Mouse (Mus musculus) kidney, embryonic 16.5 days (tissue): ENCODE results near the gene Myo10. TPM values are rescaled to one million over a fixed set of nuclear protein-coding genes. Genes with fewer than 3 reads are reported as not detected.

Experiments
- ATAC-seq: fragments of 200-750 bp; cut with Nextera tagmentation; 2 replicates; pipeline ENCODE4 v1.8.0; 2017; ENCODE audit warnings: moderate TSS enrichment; ENCODE audit not compliant: low FRiP score, low TSS enrichment
- H3K27ac ChIP-seq: fragments of 300-500 bp; sonication (generic); 2 replicates; pipeline ENCODE4 v1.5.1; 2014; ENCODE audit warnings: low read length
- H3K27me3 ChIP-seq: fragments of 300-500 bp; sonication (generic); 2 replicates; pipeline ENCODE4 v1.6.1; 2014; ENCODE audit warnings: low read length, control low read depth, mixed read lengths; ENCODE audit not compliant: insufficient read depth
- H3K36me3 ChIP-seq: fragments of 300-500 bp; sonication (generic); 2 replicates; pipeline ENCODE4 v1.6.1; 2014; ENCODE audit warnings: low read length, control low read depth, mixed read lengths; ENCODE audit not compliant: insufficient read depth
- H3K4me1 ChIP-seq: fragments of 300-500 bp; sonication (generic); 2 replicates; pipeline ENCODE4 v1.6.1; 2014; ENCODE audit warnings: low read length, control low read depth, mixed read lengths; ENCODE audit not compliant: insufficient read depth
- H3K4me2 ChIP-seq: fragments of 300-500 bp; sonication (generic); replicated peaks from 2 replicates; pipeline ENCODE4 v1.6.1; 2014; ENCODE audit warnings: low read depth, low read length
- H3K4me3 ChIP-seq: fragments of 300-500 bp; sonication (generic); 2 replicates; pipeline ENCODE4 v1.5.1; 2014; ENCODE audit warnings: mild to moderate bottlenecking, low read length
- H3K9ac ChIP-seq: fragments of 300-500 bp; sonication (generic); replicated peaks from 2 replicates; pipeline ENCODE4 v1.6.1; 2014; ENCODE audit warnings: low read length
- H3K9me3 ChIP-seq: fragments of 300-500 bp; sonication (generic); 2 replicates; pipeline ENCODE4 v1.6.1; 2016; ENCODE audit warnings: low read length, control low read depth
- WGBS: fragments of 180-500 bp; shearing (Covaris S2); extraction: QIAGEN DNeasy Blood & Tissue Kit; methylation state at CpG from one replicate; pipeline ENCODE4 v1.1.7; 2014; 5-methylcytosine and 5-hydroxymethylcytosine counted together
- polyA plus RNA-seq: library from polyadenylated mRNA; unstranded; fragments of >200 nt; fragmentation: Nextera tagmentation; extraction: Ambion mirVana; gene quantifications from 2 replicates; pipeline ENCODE4 v1.2.1, GENCODE M21; 2015

The Myo10 gene
- polyA plus RNA-seq, 1 experiment from 2014 or later, result 33.2 TPM

DNA sequence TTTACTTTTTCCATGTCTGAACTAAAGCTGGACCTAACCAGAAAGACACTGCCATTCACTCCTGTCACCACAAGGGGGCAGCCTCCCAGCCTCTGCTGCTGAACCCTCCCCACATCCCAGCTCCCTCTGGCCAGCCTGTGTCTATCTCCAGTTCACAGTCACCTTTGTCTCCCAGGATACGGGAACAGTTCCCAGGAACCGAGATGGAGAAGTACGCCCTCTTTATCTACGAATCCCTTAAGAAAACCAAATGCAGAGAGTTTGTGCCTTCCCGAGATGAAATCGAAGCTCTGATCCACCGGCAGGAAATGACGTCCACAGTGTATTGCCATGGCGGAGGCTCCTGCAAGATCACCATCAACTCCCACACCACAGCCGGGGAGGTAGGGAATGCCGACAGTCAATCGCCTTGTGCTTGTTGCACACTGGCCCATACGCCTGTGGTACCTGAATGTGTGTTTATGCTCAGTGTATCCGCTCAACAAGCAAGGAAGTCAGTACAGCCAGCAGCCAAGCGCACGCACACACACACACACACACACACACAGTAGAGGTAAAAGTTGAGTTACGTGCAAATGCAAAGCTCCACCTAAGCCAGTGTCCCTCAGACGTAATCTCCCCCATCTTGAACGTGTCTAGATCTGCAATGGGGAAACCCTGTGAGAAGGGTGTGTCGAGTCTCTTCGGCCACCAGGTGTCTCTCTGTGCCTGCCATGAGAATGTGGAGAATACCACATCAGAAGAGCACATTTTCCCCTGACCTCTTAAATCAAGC is 183.2 kb downstream of the Myo10 start:
- ATAC-seq, result peak; percentile 7; the same call in 1 of the 2 replicates
- H3K4me3 ChIP-seq, result no peak overlapping the region
- no peak overlapping the region for H3K4me2 ChIP-seq
- 80% methylated on average over 21 of the region's 21 CpGs for WGBS
- peaks cover 89% of the 10 kb centered on the region for H3K36me3 ChIP-seq
- H3K27me3 ChIP-seq, result no peaks in the 10 kb centered on the region
- H3K4me1 ChIP-seq, result peaks cover 2% of the 10 kb centered on the region; the same call in 1 of the 2 replicates
- no peaks in the 10 kb centered on the region for H3K9me3 ChIP-seq
- H3K9ac ChIP-seq, result no peak overlapping the region
- no peak overlapping the region for H3K27ac ChIP-seq

DNA sequence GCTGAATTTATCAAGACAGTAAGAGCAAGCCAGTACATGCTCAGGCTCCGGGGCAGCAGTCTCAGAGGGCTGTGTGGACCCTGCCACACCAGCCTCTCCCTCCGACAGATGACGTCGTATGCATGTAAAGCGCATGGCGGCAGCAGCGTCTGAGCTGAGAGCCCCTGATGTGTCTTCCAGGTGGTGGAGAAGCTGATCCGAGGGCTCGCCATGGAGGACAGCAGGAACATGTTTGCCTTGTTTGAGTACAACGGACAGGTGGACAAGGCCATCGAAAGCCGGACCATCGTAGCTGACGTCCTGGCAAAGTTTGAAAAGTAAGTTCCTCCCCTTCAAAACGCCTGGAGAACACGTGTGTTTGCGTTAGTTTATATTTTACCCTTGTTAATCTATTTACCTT is 184.0 kb downstream of the Myo10 start:
- WGBS, result 94% methylated on average over 17 of the region's 17 CpGs
- no peak overlapping the region for H3K9ac ChIP-seq
- H3K4me3 ChIP-seq, result no peak overlapping the region
- H3K4me1 ChIP-seq, result peaks cover 2% of the 10 kb centered on the region; the same call in 1 of the 2 replicates
- peaks cover 89% of the 10 kb centered on the region for H3K36me3 ChIP-seq
- H3K27ac ChIP-seq, result no peak overlapping the region
- no peak for ATAC-seq
- no peaks in the 10 kb centered on the region for H3K9me3 ChIP-seq
- H3K4me2 ChIP-seq, result no peak overlapping the region
- no peaks in the 10 kb centered on the region for H3K27me3 ChIP-seq

DNA sequence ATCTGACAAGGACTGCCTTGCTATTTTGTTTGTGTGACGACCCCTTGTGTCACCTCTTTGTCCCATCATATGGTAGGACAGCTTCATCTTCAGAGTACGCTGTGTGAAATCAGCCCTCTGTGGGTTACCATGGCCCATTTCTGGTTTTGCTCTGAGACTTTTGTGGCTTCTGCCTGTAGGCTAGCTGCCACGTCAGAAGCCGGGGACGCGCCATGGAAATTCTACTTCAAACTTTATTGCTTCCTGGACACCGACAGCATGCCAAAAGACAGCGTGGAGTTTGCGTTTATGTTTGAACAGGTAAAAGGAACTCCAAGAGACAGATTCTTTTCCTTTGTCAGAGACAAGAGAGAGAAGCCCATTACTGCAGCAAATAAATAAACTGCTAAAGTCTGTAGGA is 184.6 kb downstream of the Myo10 start:
- ATAC-seq, result no peak
- Histone ChIP-seq H3K27me3 (no peaks in the 10 kb centered on the region), H3K4me1 (peaks cover 2% of the 10 kb centered on the region; the same call in 1 of the 2 replicates), H3K4me2 (no peak overlapping the region), H3K9ac (no peak overlapping the region), H3K4me3 (no peak overlapping the region), H3K36me3 (peaks cover 88% of the 10 kb centered on the region), H3K27ac (no peak overlapping the region), H3K9me3 (no peaks in the 10 kb centered on the region)
- WGBS, result 91% methylated on average over 9 of the region's 9 CpGs

DNA sequence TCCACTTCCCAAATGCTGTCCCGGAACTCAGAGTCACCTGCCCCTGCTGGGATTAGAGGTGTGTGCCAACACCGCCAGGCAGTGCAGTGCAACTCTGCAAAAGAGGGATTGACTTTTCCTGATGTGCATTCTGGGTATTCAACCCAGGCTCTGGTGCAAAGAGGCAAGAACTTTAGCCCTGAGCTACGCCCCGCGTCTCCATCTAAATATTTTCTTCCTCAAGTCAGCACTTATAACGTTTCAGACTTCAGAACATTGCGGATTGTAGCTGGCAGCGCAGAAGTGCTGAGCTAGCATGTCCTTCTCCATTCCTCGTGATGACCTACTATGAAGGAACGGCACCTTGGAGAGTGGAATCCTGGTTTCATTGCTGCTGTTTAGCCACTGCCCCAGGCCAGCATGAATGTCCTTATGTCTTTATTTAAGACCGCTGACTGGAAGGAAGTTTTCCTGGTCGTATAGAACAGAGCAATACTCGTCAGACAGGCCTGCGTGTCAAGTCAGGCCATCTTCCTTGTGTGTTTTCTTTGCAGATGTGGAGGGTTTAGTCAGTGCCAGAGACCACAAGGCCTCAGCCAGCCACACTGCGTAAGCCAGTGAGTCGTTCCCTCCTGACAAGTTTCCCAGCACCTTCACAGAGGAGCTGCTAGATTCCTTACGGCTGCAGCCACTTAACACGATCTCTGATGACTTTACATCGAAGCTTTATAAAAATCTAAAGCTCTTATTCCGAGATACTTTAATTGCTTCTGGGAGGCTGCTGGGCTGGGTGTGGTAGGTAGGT is 186.5 kb downstream of the Myo10 start:
- ATAC-seq, result no peak
- Histone ChIP-seq H3K9ac (no peak overlapping the region), H3K9me3 (no peaks in the 10 kb centered on the region), H3K27ac (no peak overlapping the region), H3K4me1 (peaks cover 7% of the 10 kb centered on the region; the same call in 1 of the 2 replicates), H3K27me3 (no peaks in the 10 kb centered on the region), H3K4me2 (no peak overlapping the region), H3K4me3 (no peak overlapping the region), H3K36me3 (peaks cover 93% of the 10 kb centered on the region)
- 89% methylated on average over 20 of the region's 20 CpGs for WGBS

DNA sequence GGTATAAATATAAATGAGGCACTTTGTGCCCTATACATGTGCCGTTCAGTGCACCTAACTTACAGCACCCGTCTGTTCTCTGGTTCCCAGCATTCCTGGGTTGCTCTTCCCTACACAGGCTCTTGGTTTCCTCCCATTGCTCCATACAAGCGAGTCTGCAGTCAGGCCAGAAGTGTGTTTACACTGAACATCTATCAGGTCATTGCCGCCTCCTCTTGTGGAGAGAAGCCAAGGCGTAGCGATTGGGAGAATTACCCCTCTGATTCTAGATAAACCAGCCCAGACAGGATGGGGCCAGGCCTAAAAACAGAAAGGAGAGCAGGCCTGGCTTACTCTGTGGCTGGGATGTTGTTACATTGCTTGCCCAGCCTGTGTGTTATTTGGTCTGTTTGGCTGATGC is 187.3 kb downstream of the Myo10 start:
- H3K27ac ChIP-seq, result no peak overlapping the region
- no peaks in the 10 kb centered on the region for H3K27me3 ChIP-seq
- H3K9me3 ChIP-seq, result 0 out of 2 replicates have a peak, but pooled peaks cover 2% of the 10 kb centered on the region
- H3K9ac ChIP-seq, result no peak overlapping the region
- H3K4me2 ChIP-seq, result no peak overlapping the region
- ATAC-seq, result no peak
- 76% methylated on average over 6 of the region's 6 CpGs for WGBS
- H3K36me3 ChIP-seq, result peaks cover 91% of the 10 kb centered on the region
- H3K4me3 ChIP-seq, result no peak overlapping the region
- H3K4me1 ChIP-seq, result peaks cover 7% of the 10 kb centered on the region; the same call in 1 of the 2 replicates

DNA sequence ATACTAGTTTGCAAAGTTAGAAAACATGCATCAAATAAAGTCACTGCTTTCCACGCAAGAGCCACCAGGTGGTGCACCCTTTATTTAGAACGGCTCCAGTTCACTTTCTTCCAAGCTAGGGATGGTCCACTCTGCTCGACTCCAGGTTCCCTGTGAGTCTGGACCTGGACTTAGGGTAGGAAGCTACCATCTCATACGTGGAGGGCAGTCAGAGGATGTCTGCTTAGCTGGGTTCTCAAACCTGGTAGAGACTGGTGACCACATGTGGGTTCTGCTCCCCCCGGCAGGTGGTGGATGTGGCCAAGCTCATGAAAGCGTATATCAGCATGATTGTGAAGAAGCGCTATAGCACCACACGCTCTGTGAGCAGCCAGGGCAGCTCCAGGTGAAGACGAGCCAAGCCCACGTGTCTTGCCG is 189.5 kb downstream of the Myo10 start:
- H3K4me1 ChIP-seq, result peaks cover 7% of the 10 kb centered on the region; the same call in 1 of the 2 replicates
- no peak overlapping the region for H3K4me3 ChIP-seq
- no peak overlapping the region for H3K9ac ChIP-seq
- peaks cover 81% of the 10 kb centered on the region for H3K36me3 ChIP-seq
- peak; percentile 56 for ATAC-seq
- H3K27ac ChIP-seq, result peak overlapping the region; percentile 21; the same call in 1 of the 2 replicates
- WGBS, result 68% methylated on average over 11 of the region's 11 CpGs
- no peak overlapping the region for H3K4me2 ChIP-seq
- H3K9me3 ChIP-seq, result 0 out of 2 replicates have a peak, but pooled peaks cover 2% of the 10 kb centered on the region
- H3K27me3 ChIP-seq, result no peaks in the 10 kb centered on the region

DNA sequence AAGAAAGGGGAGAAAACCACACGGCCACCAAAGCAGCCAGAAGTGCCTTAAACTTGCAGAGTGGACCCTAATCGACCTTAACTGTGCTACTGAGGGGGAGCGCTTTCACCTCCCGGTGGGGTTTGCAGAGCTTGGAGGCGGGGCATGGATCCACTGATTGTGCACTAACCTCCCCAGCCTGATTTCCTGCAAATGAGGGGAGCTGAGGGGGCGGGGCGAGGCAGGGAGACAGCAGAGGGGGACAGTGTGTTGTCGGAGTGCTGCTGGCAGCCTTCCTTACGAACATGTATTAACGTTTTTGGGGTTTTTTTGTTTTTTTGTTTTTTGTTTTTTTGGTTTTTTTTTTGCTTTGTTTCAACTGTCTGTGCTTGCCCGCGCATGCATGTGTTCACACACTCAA is 190.2 kb downstream of the Myo10 start:
- Histone ChIP-seq H3K9ac (no peak overlapping the region), H3K4me2 (peak overlapping the region; percentile 17; the same call in 1 of the 2 replicates), H3K9me3 (0 out of 2 replicates have a peak, but pooled peaks cover 2% of the 10 kb centered on the region), H3K36me3 (peaks cover 76% of the 10 kb centered on the region), H3K27me3 (no peaks in the 10 kb centered on the region), H3K27ac (peak overlapping the region; percentile 21; the same call in 1 of the 2 replicates), H3K4me1 (peaks cover 7% of the 10 kb centered on the region; the same call in 1 of the 2 replicates), H3K4me3 (no peak overlapping the region)
- ATAC-seq, result 0 out of 2 replicates have a peak, but pooled peaks have one; percentile 44
- WGBS, result 49% methylated on average over 12 of the region's 12 CpGs

DNA sequence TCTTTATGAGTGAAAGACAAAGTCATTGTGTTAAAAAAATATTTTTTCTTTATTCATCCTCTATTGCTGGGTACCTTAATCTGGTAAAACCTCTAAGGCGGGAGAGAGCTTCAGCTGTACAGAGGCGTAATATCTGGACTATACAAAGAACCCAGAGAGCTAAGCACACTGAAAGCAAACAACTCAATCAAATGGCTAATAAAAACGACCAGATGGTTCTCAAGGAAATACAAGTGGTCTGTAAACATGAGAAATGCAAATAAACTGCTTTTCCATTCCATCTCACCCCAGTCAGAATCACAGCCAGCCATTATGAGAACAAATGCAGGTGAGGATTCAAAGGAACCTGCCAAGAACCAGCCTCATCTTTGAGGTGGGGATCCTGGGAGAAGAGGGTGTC is 192.2 kb downstream of the Myo10 start:
- Histone ChIP-seq H3K4me1 (peaks cover 7% of the 10 kb centered on the region; the same call in 1 of the 2 replicates), H3K4me2 (no peak overlapping the region), H3K36me3 (peaks cover 56% of the 10 kb centered on the region), H3K9me3 (0 out of 2 replicates have a peak, but pooled peaks cover 2% of the 10 kb centered on the region), H3K4me3 (no peak overlapping the region), H3K9ac (no peak overlapping the region), H3K27me3 (no peaks in the 10 kb centered on the region), H3K27ac (no peak overlapping the region)
- 86% methylated on average over 3 of the region's 3 CpGs for WGBS
- ATAC-seq, result no peak

DNA sequence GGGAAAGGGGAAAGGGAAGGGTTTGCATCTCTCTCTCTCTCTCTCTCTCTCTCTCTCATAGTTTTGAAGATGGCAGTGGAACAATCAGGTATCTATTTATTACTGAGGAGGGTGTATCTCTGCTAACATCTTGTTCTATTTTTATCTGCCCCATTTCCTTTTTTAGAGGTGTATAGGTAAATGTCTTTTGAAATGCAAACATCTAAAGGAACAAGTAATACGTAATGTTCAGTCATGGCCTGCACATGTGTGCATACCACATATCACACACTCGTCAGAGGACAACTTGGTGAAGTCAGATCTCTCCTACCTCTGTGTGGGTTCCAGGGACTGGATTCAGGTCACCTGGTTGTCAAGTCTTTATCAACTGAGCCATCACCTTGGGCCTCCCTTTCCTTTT is 194.9 kb downstream of the Myo10 start:
- H3K27ac ChIP-seq, result no peak overlapping the region
- peaks cover 3% of the 10 kb centered on the region; the same call in 1 of the 2 replicates for H3K4me1 ChIP-seq
- no peak overlapping the region for H3K9ac ChIP-seq
- WGBS, result 92% methylated on average over 2 of the region's 2 CpGs
- no peak for ATAC-seq
- no peak overlapping the region for H3K4me3 ChIP-seq
- peaks cover 30% of the 10 kb centered on the region for H3K36me3 ChIP-seq
- H3K9me3 ChIP-seq, result peaks cover 12% of the 10 kb centered on the region
- no peak overlapping the region for H3K4me2 ChIP-seq
- no peaks in the 10 kb centered on the region for H3K27me3 ChIP-seq
